Mouse (Mus musculus): ENCODE measurements around the gene Cacna1b.

- TF ChIP-seq CTCF (IDR thresholded peaks at IDR 0.05; ENCODE audit: low read depth), result peak; percentile 78
- TF ChIP-seq EP300 (IDR thresholded peaks at IDR 0.05; ENCODE audit: low read depth), result no peak
Measured at GRCm38 (mm10) chr2:24755276-24755675, 7.7 kb downstream of the Cacna1b start.

Data from liver, postnatal 0 days (tissue).